Mouse (Mus musculus): ENCODE measurements around the gene Rpl23.

GRCm38 (mm10) chr11:97810356-97810755 lies 28.1 kb upstream of the Rpl23 start:
- TF ChIP-seq CTCF (IDR thresholded peaks at IDR 0.05; ENCODE audit: low read depth, low read length) (no peak), POLR2A (IDR thresholded peaks at IDR 0.05; ENCODE audit: borderline replicate concordance, low read depth, low read length) (no peak)

Data from bone marrow macrophage, adult 2 months (primary cell).